Mouse (Mus musculus) NIH3T3 (cell line): Measurements from ENCODE around the gene Defb48.

ENCODE experiments used
- DNase-seq: peaks from one replicate; pipeline ENCODE4 v3.0.0-alpha.2; 2012; ENCODE audit warnings: low read depth

Defb48 gene

GRCm38 (mm10) chr14:62984410-62984809, at the start of gene Defb48:
TSS of gene Defb48 (minus strand) at chr14:62984510.
- DNase-seq, result no peak

GRCm38 (mm10) chr14:63020524-63021156, 36.3 kb upstream of the Defb48 start:
- DNase-seq, result peak; percentile 83

- DNase-seq, result peak; percentile 72
Observed at GRCm38 (mm10) chr14:63014667-63015066, 30.4 kb upstream of the Defb48 start.

- DNase-seq, result peak; percentile 65
Observed at GRCm38 (mm10) chr14:63013082-63013481, 28.8 kb upstream of the Defb48 start.

- no peak for DNase-seq
Observed at GRCm38 (mm10) chr14:63011471-63011870, 27.2 kb upstream of the Defb48 start, which contains the start of gene Defb43. TSS of gene Defb43 (plus strand) at chr14:63011771.

GRCm38 (mm10) chr14:63002588-63002987, 18.3 kb upstream of the Defb48 start:
- no peak for DNase-seq

GRCm38 (mm10) chr14:62998977-62999376, 14.7 kb upstream of the Defb48 start:
- no peak for DNase-seq

GRCm38 (mm10) chr14:62997777-62998176, 13.5 kb upstream of the Defb48 start, which contains the start of gene Defb47:
TSS of gene Defb47 (plus strand) at chr14:62998077.
- no peak for DNase-seq

- DNase-seq, result peak; percentile 68
Observed at GRCm38 (mm10) chr14:62991849-62992510, 7.7 kb upstream of the Defb48 start.

GRCm38 (mm10) chr14:62991271-62991670, 7.0 kb upstream of the Defb48 start:
- DNase-seq, result peak; percentile 44

GRCm38 (mm10) chr14:62979815-62980214, 4.5 kb downstream of the Defb48 start:
- no peak for DNase-seq

- DNase-seq, result peak; percentile 73
Observed at GRCm38 (mm10) chr14:62975046-62975445, 9.3 kb downstream of the Defb48 start.

GRCm38 (mm10) chr14:62965811-62966520, 18.3 kb downstream of the Defb48 start:
- DNase-seq, result no peak

GRCm38 (mm10) chr14:62965342-62965741, 19.0 kb downstream of the Defb48 start:
- DNase-seq, result no peak

GRCm38 (mm10) chr14:62963632-62964031, 20.7 kb downstream of the Defb48 start:
- DNase-seq, result no peak

GRCm38 (mm10) chr14:62956091-62956490, 28.2 kb downstream of the Defb48 start:
- DNase-seq, result no peak

GRCm38 (mm10) chr14:62946794-62947193, 37.5 kb downstream of the Defb48 start:
- no peak for DNase-seq

GRCm38 (mm10) chr14:62940383-62941074, 43.8 kb downstream of the Defb48 start:
- peak; percentile 68 for DNase-seq

- peak; percentile 20 for DNase-seq
Observed at GRCm38 (mm10) chr14:62939435-62939834, 44.9 kb downstream of the Defb48 start.

GRCm38 (mm10) chr14:62937675-62938074, 46.6 kb downstream of the Defb48 start:
- DNase-seq, result peak; percentile 34

- peak; percentile 79 for DNase-seq
Observed at GRCm38 (mm10) chr14:62936631-62937380, 47.5 kb downstream of the Defb48 start.
